Mouse (Mus musculus) frontal cortex, postnatal 14 days (tissue): ENCODE results near the gene Myb.

Source experiments
- DNase-seq, 2 experiments: peaks; one replicate each; pipeline ENCODE4 v3.0.0; 2022; ENCODE audit warnings: low spot score in 2 of 2

Myb gene

DNA sequence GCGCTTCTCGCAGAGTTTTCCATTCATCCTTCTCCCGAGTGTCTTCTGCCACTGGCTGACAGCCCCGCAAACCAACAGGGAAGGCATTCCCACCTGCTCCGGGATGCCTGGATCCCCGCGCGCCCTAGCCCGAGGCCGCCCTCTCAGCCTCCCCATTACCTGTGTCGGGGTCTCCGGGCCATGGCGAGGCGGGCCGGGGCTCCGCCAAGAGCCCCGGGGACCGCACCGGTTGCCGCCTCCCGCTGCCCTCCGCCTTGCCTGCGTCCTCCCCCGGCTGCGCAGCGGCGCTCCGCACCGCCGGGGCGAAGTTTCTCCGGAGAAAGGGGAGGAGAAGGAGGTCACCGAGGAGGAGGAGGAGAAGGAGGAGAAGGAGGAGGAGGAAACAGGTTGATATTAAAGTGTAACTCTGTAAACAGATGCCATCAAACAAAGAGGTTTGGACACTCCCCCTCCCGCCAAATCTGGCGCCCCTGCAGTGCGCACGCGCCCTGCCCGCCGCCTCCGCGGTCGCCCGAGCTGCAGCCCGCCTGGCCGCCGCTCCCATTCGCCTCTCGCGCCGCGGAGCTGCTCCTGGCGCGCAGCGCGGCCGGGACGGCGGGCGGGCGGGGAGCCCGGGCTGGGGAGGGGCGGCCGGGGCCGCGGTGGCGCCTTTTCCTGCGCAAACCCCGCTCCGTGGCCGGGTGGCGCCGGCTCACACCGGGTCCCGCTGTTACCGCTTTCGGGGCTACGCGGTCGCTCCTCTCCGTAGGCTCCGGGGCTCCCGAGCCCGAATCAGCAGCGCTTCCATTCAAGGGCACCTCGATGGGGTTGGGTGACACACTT is at the start of gene Myb:
Gene Myb, minus strand, starts transcription at position 448 of the 822 bp plus-strand sequence.
- peak in 1 of 2 experiments; percentile 33 for DNase-seq

DNA sequence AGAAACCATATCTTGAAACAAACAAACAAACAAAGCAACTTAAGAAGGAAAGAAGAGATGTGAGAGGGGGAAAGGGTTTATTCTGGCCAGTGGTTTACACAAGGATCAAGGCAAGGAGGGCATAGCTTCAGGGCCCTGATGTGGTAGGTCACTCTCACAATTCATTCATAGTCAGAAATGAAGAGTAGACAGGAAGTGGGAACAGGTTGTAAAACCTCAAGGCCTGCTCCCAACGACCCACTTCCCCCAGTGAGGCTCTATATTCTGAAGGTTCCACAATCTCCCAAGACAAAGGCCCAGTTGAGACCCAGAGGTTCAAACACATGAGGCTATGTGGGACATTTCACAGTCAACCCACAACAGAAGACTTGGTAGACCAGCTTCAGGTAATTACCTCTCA is 46.6 kb upstream of the Myb start:
- DNase-seq = no peak

DNA sequence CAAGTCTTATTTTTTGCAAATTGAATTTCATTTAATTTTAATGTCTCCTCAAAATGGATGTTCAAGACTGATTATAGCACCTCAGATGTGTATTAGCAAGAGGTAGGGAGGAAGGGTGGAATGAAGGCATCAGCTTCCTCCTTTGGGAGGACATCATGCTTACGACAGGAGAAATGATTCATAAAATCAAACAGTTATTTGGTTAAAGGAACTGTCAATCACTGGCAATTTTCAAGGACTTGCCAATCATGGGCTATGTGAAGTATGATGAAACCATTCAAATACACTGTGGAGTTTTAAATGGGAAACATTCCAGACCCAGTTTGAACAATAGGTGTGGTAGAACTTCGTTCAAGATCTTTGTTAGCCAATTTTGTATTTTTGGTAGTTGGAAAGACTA is 45.4 kb upstream of the Myb start:
- DNase-seq = no peak

DNA sequence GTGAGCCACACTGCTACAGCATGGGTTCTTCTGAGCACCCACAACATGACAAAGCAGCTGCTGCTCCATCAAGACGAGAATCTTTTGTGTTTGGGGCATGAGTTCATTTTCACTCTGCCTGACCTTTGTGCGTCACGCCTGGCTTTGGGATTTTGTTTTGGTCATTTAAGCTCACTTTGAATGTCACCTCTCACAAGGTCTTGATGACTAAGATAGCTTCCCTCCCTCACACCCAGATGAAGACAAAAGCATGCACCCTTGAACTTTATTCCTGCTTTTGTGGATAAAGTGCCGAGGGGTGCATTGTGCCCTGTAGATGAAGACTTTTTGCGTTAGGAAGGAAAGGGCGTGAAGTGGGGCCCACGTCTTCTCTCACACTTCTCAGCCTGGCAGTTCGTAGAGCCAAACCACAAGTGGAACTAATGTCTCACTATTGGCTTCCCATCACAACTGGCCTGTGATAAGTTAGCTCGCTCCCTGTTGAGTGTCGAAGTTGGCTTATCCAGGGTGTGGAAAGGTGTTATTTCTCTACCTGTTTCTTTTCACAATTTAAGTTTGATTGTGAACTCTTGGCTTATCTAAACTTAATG is 43.8 kb upstream of the Myb start:
- no peak for DNase-seq

DNA sequence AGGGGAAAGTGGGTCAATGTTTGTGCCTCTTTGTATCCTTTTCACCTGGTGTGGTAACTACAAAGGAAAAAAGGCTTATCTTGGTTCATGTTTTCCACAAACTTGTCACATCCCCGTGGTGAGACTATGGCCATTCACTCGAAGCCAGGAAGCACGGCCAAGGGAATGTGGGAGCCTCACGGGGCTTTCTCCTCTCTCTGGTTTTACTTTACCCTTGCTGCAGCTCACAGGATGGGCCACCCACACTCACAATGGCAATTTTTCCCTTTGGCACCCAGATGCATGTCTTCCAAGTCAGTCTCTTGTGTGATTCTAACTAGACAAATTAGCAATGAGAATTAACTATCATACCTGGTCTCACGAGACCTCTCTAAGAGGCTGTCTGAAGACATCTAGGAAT is 43.1 kb upstream of the Myb start:
- no peak for DNase-seq

DNA sequence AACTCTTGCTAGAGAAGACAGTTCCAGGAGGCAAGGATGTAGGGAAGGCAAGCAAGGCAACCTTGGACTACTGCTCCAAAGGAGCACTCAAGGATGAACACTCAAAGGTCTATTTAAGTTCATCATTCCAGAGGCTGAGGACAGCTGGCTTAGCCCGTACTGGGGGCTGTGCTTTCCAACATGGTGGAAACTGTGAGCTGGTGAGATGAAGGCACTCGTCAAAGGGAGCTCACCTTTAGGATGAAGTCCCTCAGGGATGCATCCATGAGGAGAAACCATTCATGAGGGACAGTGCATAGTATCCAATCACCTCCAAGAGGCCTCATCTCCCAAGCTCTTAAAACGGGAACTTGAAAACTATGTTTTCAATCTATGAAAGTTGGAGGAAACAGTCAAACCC is 42.7 kb upstream of the Myb start:
- no peak for DNase-seq

DNA sequence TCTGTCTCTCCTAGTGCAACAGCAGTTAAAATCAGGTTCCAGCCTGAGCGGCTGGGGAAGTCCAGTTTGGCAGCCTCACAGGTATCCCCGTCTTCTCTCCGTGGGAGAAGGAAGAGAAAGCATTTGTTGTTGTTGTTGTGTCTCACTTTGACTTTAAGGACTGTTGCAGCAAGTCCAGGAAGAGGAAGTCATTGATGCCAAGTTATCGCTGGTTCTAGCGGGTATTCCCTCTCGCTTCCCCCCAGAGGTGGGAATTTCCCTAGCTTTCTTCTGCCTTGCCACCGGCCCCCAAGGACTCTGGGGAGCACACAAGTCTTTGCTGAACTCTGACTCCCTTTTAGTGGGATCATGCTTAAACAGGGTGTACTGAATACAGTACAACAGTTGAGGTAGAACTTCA is 40.0 kb upstream of the Myb start:
- no peak for DNase-seq

DNA sequence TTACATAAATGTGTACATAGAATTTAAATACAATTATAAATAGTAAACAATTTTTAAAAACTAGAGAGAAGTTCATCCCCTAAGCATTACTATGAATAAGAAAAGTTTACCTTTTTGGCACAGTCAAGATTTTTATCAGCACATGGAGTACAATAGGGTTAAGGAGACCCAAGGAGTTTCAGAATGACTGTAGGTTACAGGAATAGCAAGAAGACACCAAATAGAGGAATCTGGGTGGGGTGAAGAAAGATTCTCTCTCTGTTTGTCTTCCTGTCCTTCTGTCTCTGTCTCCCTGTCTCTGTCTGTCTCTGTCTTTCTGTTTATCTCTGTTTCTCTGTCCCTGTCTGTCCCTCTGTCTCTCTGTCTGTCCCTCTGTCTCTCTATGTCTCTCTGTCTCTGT is 39.5 kb upstream of the Myb start:
- no peak for DNase-seq

DNA sequence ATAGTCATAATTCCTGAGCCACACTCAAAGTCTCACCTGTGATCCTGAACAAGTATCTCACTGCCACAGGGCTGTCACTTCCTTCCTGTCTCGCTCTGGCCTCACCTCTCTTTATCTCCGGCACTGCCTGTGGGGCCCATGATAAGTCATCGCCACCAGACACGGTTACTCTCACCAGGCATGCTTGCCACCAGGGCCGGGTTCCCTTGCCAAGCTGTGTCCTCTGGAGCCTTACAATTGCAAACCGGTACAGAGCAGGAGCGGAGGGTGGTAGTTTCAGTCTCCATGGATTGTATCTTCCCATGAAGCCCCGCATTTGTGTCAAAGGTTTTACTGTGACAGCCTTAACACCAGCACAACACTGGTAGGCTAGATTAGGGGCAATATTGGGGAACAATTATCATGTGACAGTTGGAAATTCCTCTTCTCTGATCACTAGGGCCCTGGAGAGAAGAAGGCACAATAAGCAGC is 35.9 kb upstream of the Myb start:
- DNase-seq = no peak

DNA sequence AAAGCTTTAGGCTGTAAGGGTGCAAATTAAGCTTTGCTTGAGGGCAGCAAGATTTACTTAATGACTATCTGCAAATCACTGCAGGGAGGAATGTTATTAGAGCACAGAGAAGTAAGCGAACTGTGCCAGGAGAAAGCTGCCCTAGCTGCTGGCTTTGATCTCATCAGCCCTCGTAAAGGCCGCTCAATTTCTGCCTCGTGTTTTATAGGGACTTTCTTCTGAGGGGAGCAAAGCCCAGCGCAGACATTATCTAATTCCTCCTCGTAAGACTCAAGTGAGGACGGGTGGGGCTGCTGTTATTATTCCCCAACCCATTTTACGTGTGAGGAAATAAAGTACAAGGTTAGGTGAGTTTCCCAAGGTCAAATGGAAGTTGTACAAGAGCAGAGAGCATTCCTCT is 34.8 kb upstream of the Myb start:
- no peak for DNase-seq

DNA sequence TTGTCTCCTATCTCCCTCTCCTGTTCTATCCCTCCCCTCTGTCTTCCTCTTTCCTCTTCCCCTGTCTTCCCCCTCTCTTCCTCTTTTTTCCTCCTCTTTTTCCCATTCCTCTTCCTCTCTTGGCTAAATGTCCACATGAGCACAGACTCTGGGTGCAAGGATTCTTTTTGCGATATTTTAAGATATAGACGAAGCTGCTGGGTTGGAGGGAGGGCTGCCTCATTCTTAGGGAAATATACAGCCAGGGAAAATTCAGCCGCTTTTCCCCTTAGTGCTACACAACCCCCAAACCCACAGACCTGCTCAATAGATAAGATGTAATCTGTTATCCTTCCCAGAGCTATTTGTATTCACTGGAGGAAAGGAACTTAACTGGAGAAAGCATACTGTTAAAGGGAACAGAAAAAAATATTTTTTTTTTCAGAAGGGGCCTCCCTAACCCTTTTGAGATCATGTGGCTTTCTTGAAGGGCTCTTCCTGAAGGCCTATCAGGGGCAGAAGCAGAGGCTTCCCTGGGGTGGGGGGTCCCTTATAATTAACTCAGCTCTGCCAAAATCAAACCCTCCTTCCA is 33.2 kb upstream of the Myb start:
- DNase-seq = no peak

DNA sequence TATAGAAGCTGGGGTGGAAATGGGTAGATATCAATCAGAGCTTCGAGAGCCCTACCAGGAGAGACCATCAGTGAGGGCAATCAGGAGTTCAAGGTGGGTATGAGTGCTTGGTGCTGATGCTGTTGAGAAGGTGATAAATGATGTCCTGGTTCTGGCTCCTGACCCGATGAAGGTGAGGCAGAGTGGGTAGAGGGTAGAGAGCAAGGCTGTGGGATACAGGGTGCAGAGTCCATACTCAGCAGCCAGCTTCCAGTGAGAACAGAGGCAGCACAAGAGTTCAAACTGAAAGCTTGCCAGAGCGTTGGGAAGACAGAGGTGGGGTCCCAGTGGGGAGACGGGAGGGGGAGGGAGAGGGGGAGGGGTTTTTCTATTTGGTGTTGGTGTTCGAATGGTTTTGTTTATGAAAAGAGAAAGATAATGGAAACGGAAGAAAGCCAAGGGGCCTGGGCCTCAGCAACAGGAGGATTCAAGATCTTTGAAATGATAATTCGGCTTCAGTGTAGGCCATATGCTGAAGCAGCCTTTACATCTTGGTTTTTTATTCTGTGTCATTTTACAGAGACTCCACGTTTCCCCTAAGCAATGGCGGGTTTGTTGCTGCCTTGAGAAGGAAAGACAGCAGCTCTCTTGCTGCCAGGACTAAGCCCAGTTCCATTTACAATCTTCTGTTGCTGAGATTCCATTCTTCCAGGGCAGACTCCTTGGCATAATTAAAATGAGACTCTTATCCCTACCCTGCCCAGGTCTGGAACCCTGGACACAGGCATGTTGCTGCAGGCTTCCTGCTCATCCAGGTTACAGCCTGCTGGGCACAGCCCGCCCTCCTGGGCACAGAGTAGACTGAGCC is 32.5 kb upstream of the Myb start:
- DNase-seq = no peak

DNA sequence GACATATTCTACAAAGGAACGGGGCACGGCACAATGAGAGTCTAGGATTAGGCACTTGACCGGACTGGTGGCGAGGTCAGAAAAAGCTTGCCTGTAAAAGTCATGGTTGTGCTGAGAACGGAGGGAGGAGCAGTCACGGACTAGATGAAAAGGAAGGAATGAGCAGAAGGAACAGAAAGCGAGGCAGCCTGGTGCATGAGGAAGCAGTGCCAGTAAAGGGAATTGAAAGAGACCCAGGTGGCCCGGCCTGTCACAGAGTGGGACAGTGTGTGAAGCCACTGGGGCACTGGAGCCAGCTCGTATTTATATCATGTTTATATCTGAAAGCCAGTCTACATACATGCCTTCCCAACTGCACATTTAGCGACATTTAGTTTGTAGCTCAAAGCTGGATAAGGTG is 31.7 kb upstream of the Myb start:
- DNase-seq = no peak

DNA sequence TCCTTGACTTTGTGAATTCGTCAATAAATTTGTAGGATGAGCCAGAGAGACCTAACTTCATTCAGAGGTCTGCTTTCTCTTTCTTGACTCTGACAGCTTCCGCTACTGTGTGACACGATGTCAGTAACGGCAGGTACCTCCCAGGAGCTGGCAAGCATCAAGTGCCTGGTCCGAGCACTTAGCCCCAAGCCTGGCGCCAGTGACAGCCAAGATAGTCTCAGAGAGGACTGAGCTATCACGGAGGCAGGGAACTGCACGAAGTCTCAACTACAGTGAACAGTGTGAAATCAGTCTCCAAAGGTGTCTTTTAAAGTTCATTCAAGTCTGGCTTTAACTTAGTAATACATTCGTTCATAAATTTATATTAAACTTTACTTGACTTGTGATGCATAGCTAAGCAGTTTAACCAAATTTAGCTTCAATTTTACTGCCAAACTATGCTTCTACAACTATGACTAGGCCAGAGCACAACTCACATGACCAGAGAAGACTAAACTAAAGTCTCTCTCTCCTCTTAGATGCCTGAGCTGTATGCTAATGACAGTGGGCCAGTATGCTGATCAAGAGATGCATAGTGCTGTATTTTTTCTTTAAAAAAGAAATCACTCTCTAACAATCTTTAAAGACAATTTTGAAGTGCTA is 29.1 kb upstream of the Myb start:
- no peak for DNase-seq

DNA sequence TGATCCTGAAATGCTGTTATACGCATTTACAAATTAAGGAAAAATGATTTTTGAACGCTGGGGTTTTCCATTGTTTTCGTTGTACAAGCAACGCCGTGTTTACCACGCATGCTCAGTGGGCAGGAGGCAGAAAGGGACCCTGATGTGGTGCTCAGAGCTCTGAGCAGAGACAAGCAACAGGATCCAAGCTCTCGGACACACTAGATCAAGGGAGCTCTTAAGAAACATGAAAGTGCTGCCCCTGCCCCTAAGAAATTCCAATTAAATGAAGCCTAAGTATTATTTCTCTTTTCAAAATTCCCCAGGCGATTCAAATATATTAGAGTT is 28.5 kb upstream of the Myb start:
- no peak for DNase-seq

DNA sequence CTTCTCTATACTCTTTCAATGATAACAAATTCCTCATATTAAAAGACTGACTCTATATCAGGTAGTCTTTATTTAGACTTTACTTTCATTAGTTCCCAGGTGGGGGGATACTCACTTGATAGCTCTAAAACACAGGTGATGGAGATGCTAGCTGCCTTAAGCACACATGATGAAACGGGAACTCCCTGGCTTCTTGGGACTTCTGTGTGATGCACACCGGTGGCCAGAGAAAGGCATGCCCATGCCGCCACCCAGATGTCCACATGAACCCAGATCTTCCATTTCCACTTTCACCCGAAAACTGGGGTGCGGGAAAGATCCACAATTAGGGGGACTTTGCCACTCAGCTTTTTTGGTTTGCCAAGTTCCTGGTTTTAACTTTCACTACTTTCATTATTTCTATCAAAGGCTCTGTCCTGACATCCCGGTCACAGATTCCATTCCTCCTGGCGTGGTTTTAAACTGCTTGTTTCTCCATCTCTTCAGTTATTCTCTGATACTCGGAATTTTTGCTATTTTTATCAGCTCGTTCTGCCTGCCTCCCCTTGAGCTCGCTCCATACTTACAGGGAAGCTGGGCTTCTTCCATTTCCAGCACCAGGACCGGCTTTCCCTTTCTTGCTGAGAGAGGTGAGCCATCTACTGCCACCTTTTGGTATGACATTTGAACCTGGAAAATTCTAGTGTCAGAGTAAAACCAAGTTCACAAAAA is 27.9 kb upstream of the Myb start:
- peak in 1 of 2 experiments; percentile 45 for DNase-seq

DNA sequence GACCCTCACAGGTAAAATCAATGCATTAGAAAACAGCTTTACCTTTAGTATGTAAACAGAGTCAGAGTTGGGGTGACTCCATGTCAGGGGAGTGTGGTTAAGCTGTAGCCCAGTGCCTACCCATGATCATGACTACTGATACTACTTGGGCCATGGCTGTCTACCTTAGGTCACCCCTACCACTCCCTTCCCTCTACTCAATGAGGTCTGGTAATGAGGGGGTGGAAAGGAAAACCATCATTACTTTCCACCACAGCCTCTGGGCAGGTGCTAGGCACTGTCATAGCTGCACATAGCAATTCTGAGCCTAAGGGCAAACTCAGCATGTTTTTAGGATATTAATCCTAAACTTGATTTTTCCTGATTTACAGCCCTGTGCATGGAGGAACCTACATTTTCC is 27.1 kb upstream of the Myb start:
- no peak for DNase-seq

DNA sequence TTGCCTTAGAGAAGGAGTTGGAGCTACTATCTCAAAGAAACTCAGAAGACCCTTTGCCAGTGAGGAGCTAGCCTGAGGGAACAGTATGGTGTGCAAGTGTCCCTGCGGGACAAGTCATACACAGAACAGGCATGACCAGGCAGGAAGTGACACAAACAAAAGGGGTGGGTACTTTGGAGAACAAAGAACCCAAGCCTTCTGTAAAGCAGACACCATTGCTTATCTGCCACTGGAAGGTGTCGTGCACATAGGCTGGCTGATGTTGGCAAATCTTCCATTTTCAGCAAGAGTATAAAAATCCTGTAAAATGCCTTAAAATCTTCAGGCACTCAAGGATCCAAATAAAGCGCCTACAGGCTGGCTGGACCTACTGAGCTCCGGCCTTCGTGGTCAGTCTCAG is 25.9 kb upstream of the Myb start:
- DNase-seq = no peak

DNA sequence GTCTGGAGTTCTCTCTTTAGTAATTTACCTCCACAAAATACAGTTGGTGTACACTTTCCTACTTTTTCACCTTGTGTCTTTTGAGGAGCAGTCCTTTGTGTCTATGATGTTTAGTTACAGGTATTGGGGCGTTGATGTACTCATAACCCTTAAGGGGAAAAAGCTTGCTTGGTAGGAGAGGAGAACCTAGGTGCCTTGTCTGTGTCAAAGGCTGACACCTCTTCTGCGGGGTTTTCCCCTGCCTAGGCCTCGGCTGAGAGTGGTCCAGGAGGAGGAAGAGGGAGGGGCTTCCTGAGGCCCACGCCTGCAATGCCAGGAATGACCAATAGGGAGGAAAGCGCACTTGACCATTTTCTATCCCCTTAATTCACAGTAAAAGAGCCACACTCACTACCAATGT is 17.9 kb upstream of the Myb start:
- DNase-seq = no peak

DNA sequence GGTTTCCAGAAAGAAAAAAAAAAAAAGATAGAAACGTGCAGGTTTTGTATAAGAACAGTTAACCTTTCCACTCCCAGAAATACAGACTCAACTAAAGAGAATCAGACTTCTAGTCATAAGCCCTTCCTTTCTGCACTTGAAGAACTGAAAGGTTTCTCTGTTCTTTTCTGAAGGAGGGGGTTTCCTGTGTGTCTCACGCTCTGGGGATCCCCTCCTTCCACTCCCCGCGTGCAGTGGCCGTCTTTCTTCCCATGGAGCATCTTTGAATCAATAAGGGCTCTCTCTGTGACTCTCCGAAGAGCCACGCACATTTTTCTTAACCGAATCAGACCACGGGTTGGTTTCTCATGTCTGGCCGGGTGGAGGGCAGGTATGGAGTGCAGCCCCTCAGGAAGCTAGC is 17.5 kb upstream of the Myb start:
- DNase-seq = no peak

DNA sequence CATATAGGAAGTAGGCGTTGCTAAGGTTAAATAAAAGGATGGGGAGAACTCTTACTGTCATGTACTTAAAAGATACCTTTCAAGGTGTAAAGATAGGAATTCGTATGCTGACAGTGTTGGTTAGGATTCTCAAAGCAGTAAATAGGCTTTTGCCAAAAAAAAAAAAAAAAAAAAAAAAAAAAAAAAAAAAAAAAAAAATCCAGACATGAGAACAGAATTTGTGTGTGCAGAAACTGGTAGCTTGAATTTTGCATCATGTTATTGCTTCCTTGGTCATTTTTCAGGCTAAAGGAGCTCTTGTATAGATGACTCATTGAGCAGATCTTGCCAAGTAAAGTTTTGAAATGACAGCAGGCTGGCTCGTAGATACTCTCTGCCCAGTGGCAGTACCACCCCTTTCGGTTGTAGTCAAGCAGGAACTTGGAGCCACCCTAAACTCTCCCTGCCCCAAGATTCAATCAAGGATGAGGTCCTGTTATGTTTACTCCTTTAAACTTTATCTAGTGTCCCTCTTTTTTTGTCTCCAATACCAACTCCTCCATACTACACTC is 11.9 kb upstream of the Myb start:
- no peak for DNase-seq
